Mouse (Mus musculus): Measurements from ENCODE around the gene Crym. TPM values are rescaled to one million over a fixed set of nuclear protein-coding genes. Genes with fewer than 3 reads are reported as not detected.
A peak's percentile ranks its signal among the peaks of the same experiment; 100 is the strongest.

Crym gene
- 1.0 and 1.4 TPM in 2 replicates for total RNA-seq (2014; rRNA removed)
- polyA plus RNA-seq (2012; rRNA removed), result 1.0 and 2.0 TPM in 2 replicates

GRCm38 (mm10) chr7:120201771-120202170 lies at the start of gene Crym:
TSS of gene Crym (minus strand) at chr7:120202111.
- TF ChIP-seq CTCF (IDR thresholded peaks at IDR 0.05; ENCODE audit: low read depth, low read length) (no peak), POLR2A (IDR thresholded peaks at IDR 0.05; ENCODE audit: extremely low read depth, insufficient read depth, low read length) (no peak)
- Histone ChIP-seq H3K36me3 (ENCODE audit: control insufficient read depth, insufficient read depth, low read length) (no peaks in the 10 kb centered on the region), H3K27me3 (ENCODE audit: control insufficient read depth, insufficient read depth, low read length) (no peaks in the 10 kb centered on the region), H3K27ac (replicated peaks; ENCODE audit: insufficient read depth, low read depth, low read length) (no peak within 1 kb of the TSS), H3K4me1 (ENCODE audit: control insufficient read depth, insufficient read depth, low read length) (peaks cover 5% of the 10 kb centered on the region), H3K4me3 (ENCODE audit: insufficient read depth, low read depth, low read length) (peak within 1 kb of the TSS; percentile 1), H3K79me2 (ENCODE audit: control insufficient read depth, insufficient read depth, low read length) (no peaks in the 10 kb centered on the region), H3K9ac (ENCODE audit: low read depth, low read length) (peak within 1 kb of the TSS; percentile 1; the same call in 1 of the 2 replicates)
- 18% methylated on average over 26 of the region's 26 CpGs for WGBS
- no peak for DNase-seq (ENCODE audit: extremely low read depth, low read depth, low spot score)

GRCm38 (mm10) chr7:120241092-120241491 lies 39.2 kb upstream of the Crym start:
- Histone ChIP-seq H3K4me3 (ENCODE audit: insufficient read depth, low read depth, low read length) (no peak overlapping the region), H3K9ac (ENCODE audit: low read depth, low read length) (no peak overlapping the region), H3K79me2 (ENCODE audit: control insufficient read depth, insufficient read depth, low read length) (no peaks in the 10 kb centered on the region), H3K4me1 (ENCODE audit: control insufficient read depth, insufficient read depth, low read length) (no peaks in the 10 kb centered on the region), H3K27me3 (ENCODE audit: control insufficient read depth, insufficient read depth, low read length) (no peaks in the 10 kb centered on the region), H3K27ac (replicated peaks; ENCODE audit: insufficient read depth, low read depth, low read length) (no peak overlapping the region), H3K36me3 (ENCODE audit: control insufficient read depth, insufficient read depth, low read length) (no peaks in the 10 kb centered on the region)
- DNase-seq (ENCODE audit: extremely low read depth, low read depth, low spot score), result peak; percentile 4
- TF ChIP-seq CTCF (IDR thresholded peaks at IDR 0.05; ENCODE audit: low read depth, low read length) (peak; percentile 39), POLR2A (IDR thresholded peaks at IDR 0.05; ENCODE audit: extremely low read depth, insufficient read depth, low read length) (no peak)

- Histone ChIP-seq H3K4me3 (ENCODE audit: insufficient read depth, low read depth, low read length) (no peak overlapping the region), H3K79me2 (ENCODE audit: control insufficient read depth, insufficient read depth, low read length) (no peaks in the 10 kb centered on the region), H3K27me3 (ENCODE audit: control insufficient read depth, insufficient read depth, low read length) (no peaks in the 10 kb centered on the region), H3K27ac (replicated peaks; ENCODE audit: insufficient read depth, low read depth, low read length) (no peak overlapping the region), H3K4me1 (ENCODE audit: control insufficient read depth, insufficient read depth, low read length) (no peaks in the 10 kb centered on the region), H3K36me3 (ENCODE audit: control insufficient read depth, insufficient read depth, low read length) (no peaks in the 10 kb centered on the region), H3K9ac (ENCODE audit: low read depth, low read length) (no peak overlapping the region)
- TF ChIP-seq POLR2A (IDR thresholded peaks at IDR 0.05; ENCODE audit: extremely low read depth, insufficient read depth, low read length) (no peak), CTCF (IDR thresholded peaks at IDR 0.05; ENCODE audit: low read depth, low read length) (no peak)
- DNase-seq (ENCODE audit: extremely low read depth, low read depth, low spot score), result no peak
These were observed 26.6 kb upstream of the Crym start for GRCm38 (mm10) chr7:120228541-120228940.

GRCm38 (mm10) chr7:120205989-120206388 lies 4.1 kb upstream of the Crym start:
- H3K79me2 ChIP-seq (ENCODE audit: control insufficient read depth, insufficient read depth, low read length), result no peaks in the 10 kb centered on the region
- DNase-seq (ENCODE audit: extremely low read depth, low read depth, low spot score), result no peak
- TF ChIP-seq POLR2A (IDR thresholded peaks at IDR 0.05; ENCODE audit: extremely low read depth, insufficient read depth, low read length) (no peak), CTCF (IDR thresholded peaks at IDR 0.05; ENCODE audit: low read depth, low read length) (no peak)
- 59% methylated on average over 9 of the region's 9 CpGs for WGBS
- H3K36me3 ChIP-seq (ENCODE audit: control insufficient read depth, insufficient read depth, low read length), result no peaks in the 10 kb centered on the region
- no peak overlapping the region for H3K27ac ChIP-seq (replicated peaks; ENCODE audit: insufficient read depth, low read depth, low read length)
- no peak overlapping the region for H3K9ac ChIP-seq (ENCODE audit: low read depth, low read length)
- H3K4me1 ChIP-seq (ENCODE audit: control insufficient read depth, insufficient read depth, low read length), result peaks cover 1% of the 10 kb centered on the region
- no peak overlapping the region for H3K4me3 ChIP-seq (ENCODE audit: insufficient read depth, low read depth, low read length)
- no peaks in the 10 kb centered on the region for H3K27me3 ChIP-seq (ENCODE audit: control insufficient read depth, insufficient read depth, low read length)

- peaks cover 5% of the 10 kb centered on the region for H3K4me1 ChIP-seq (ENCODE audit: control insufficient read depth, insufficient read depth, low read length)
- H3K4me3 ChIP-seq (ENCODE audit: insufficient read depth, low read depth, low read length), result no peak within 1 kb of the TSS
- WGBS, result 6% methylated on average over 26 of the region's 26 CpGs
- H3K36me3 ChIP-seq (ENCODE audit: control insufficient read depth, insufficient read depth, low read length), result no peaks in the 10 kb centered on the region
- DNase-seq (ENCODE audit: extremely low read depth, low read depth, low spot score), result peak; percentile 42
- no peaks in the 10 kb centered on the region for H3K79me2 ChIP-seq (ENCODE audit: control insufficient read depth, insufficient read depth, low read length)
- no peak within 1 kb of the TSS for H3K9ac ChIP-seq (ENCODE audit: low read depth, low read length)
- no peak within 1 kb of the TSS for H3K27ac ChIP-seq (replicated peaks; ENCODE audit: insufficient read depth, low read depth, low read length)
- no peaks in the 10 kb centered on the region for H3K27me3 ChIP-seq (ENCODE audit: control insufficient read depth, insufficient read depth, low read length)
- TF ChIP-seq CTCF (IDR thresholded peaks at IDR 0.05; ENCODE audit: low read depth, low read length), result peak; percentile 100
- no peak for TF ChIP-seq POLR2A (IDR thresholded peaks at IDR 0.05; ENCODE audit: extremely low read depth, insufficient read depth, low read length)
These were observed 1.9 kb upstream of the Crym start, which contains the start of gene Abca14 for GRCm38 (mm10) chr7:120203789-120204188. TSS of gene Abca14 (plus strand) at chr7:120203961.

GRCm38 (mm10) chr7:120201231-120201744 lies 623 bp downstream of the Crym start:
- WGBS, result 5% methylated on average over 14 of the region's 14 CpGs
- peak; percentile 82 for DNase-seq (ENCODE audit: extremely low read depth, low read depth, low spot score)
- H3K36me3 ChIP-seq (ENCODE audit: control insufficient read depth, insufficient read depth, low read length), result no peaks in the 10 kb centered on the region
- no peaks in the 10 kb centered on the region for H3K79me2 ChIP-seq (ENCODE audit: control insufficient read depth, insufficient read depth, low read length)
- peak overlapping the region; percentile 1 for H3K4me3 ChIP-seq (ENCODE audit: insufficient read depth, low read depth, low read length)
- H3K27ac ChIP-seq (replicated peaks; ENCODE audit: insufficient read depth, low read depth, low read length), result no peak overlapping the region
- no peak for TF ChIP-seq POLR2A (IDR thresholded peaks at IDR 0.05; ENCODE audit: extremely low read depth, insufficient read depth, low read length)
- no peak for TF ChIP-seq CTCF (IDR thresholded peaks at IDR 0.05; ENCODE audit: low read depth, low read length)
- peak overlapping the region; percentile 1; the same call in 1 of the 2 replicates for H3K9ac ChIP-seq (ENCODE audit: low read depth, low read length)
- H3K27me3 ChIP-seq (ENCODE audit: control insufficient read depth, insufficient read depth, low read length), result no peaks in the 10 kb centered on the region
- H3K4me1 ChIP-seq (ENCODE audit: control insufficient read depth, insufficient read depth, low read length), result peaks cover 5% of the 10 kb centered on the region
